Mouse (Mus musculus) lung, adult 2 months (tissue): ENCODE measurements around the gene Fcnb.

Experiments used
- CTCF ChIP-seq: fragments of 200-500 bp; IDR thresholded peaks from 2 replicates; pipeline ENCODE4 v1.5.1; 2011; ENCODE audit warnings: mild to moderate bottlenecking, low read length, control low read depth; ENCODE audit not compliant: insufficient read depth
- POLR2A ChIP-seq: fragments of 200-500 bp; IDR thresholded peaks from 2 replicates; pipeline ENCODE4 v1.6.1; 2011; ENCODE audit warnings: low read depth, mild to moderate bottlenecking, control low read depth, low read length, borderline replicate concordance; ENCODE audit errors: extremely low read depth

DNA sequence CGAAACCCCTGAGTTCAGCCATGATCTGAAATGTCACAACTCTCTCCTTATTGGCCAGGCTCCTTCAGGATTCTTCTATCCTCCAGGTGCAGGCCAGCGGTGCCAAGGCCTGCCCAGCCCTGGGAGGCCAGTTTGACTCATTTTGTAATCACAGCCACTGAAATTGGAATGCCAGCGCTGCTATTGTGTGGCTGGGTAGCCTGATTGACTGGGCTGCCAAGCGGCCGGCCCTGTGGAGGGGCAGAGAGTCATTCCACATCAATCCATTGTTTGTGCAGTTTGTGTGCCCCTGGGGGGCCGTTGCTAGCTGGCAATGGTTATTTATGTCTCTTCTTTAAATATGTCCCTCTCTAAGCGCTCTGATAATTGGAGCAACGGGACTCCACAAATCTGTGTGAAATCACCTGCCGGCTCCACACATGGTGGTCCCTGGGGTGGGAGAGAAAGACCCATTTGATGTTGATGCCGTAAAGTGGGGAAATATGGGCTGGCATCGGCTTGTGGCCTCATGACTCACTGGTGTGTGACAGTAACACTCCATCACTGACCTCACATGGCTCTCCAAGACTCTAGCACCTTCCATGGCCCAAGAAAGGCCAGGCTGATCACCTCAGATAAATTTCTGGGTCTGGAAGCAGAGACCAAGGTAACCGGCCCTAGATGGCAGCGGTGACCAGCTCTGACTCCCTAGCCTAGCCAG is 50.5 kb downstream of the Fcnb start:
- no peak for TF ChIP-seq POLR2A
- TF ChIP-seq CTCF: no peak
